ENCODE assay signal across 30 mouse cellular contexts in genomic region chr9:70033056-70033455, GRCm38 (mm10). TPM values are rescaled to one million over a fixed set of nuclear protein-coding genes. Genes with fewer than 3 reads are reported as not detected.
DNase-seq lines count a peak whose midpoint lies in the region; ATAC-seq and TF ChIP-seq lines count a peak whose summit lies in the region.
"Had no signal": no experiment of that assay in that cellular context is flagged by ENCODE, and none has a peak within 500 bp of the region (broad histone marks: within the 10 kb centered on the region; RNA-seq: fewer than 3 reads in every experiment).

No protein-coding gene starts in this region.

- no peaks in the 10 kb centered on the region for H3K4me1 ChIP-seq in intestine, embryonic 16.5 days (ENCODE audit: control insufficient read depth, insufficient read depth, low read length)
- H3K4me1 ChIP-seq in intestine, postnatal 0 days (replicated peaks; ENCODE audit: control insufficient read depth, insufficient read depth, low read length): no peaks in the 10 kb centered on the region
- H3K4me1 ChIP-seq in stomach, postnatal 0 days (replicated peaks; ENCODE audit: control insufficient read depth, insufficient read depth): no peaks in the 10 kb centered on the region
- H3K4me1 ChIP-seq: embryonic facial prominence, embryonic 13.5 days; forebrain, embryonic 12.5 days; hindbrain, embryonic 10.5 days; intestine, embryonic 15.5 days; limb, embryonic 10.5 days; midbrain, embryonic 12.5 days had no signal

- peak; percentile 60 for DNase-seq in kidney, adult 9 months
- DNase-seq in kidney, postnatal 25 days: peak; percentile 60 to 63
- DNase-seq in stomach, postnatal 0 days (ENCODE audit: low spot score): peak; percentile 60
- no peak for DNase-seq in ovary, postnatal 14 days (ENCODE audit: low spot score)
- DNase-seq: adrenal gland, postnatal 14 days; cerebellum, adult 8-10 months; cerebellum, postnatal 36 days; embryo, embryonic 11 days; gastrocnemius, adult 2 months; heart, postnatal 10 days; layer of hippocampus, adult 9-11 months; lung, postnatal 14 days; right cerebral cortex, postnatal 14 days; spleen, adult 18-20 months; thymus, postnatal 25 days had no signal

- no peaks in the 10 kb centered on the region for H3K36me3 ChIP-seq in intestine, embryonic 16.5 days (ENCODE audit: control insufficient read depth, insufficient read depth, low read length)
- no peaks in the 10 kb centered on the region for H3K36me3 ChIP-seq in intestine, postnatal 0 days (ENCODE audit: control insufficient read depth, insufficient read depth)
- no peaks in the 10 kb centered on the region for H3K36me3 ChIP-seq in stomach, postnatal 0 days (ENCODE audit: control insufficient read depth, insufficient read depth, low read length)
- H3K36me3 ChIP-seq: embryonic facial prominence, embryonic 13.5 days; forebrain, embryonic 12.5 days; heart, embryonic 12.5 days; hindbrain, embryonic 10.5 days; intestine, embryonic 15.5 days; limb, embryonic 10.5 days; midbrain, embryonic 12.5 days had no signal

- H3K9me3 ChIP-seq in intestine, embryonic 16.5 days (ENCODE audit: control insufficient read depth, low read length): no peaks in the 10 kb centered on the region
- H3K9me3 ChIP-seq in intestine, postnatal 0 days (ENCODE audit: control insufficient read depth): no peaks in the 10 kb centered on the region
- H3K9me3 ChIP-seq in stomach, postnatal 0 days (ENCODE audit: control insufficient read depth, low read length): no peaks in the 10 kb centered on the region
- H3K9me3 ChIP-seq: embryonic facial prominence, embryonic 13.5 days; forebrain, embryonic 12.5 days; heart, embryonic 12.5 days; hindbrain, embryonic 10.5 days; intestine, embryonic 15.5 days; limb, embryonic 10.5 days; midbrain, embryonic 12.5 days had no signal

- no peak overlapping the region for H3K9ac ChIP-seq in intestine, embryonic 16.5 days (ENCODE audit: low read depth, low read length)
- H3K9ac ChIP-seq in intestine, postnatal 0 days (ENCODE audit: low read depth, low read length): no peak overlapping the region
- peak overlapping the region; percentile 13; the same call in 1 of the 2 replicates for H3K9ac ChIP-seq in stomach, postnatal 0 days (ENCODE audit: low read length)
- H3K9ac ChIP-seq: embryonic facial prominence, embryonic 13.5 days; forebrain, embryonic 12.5 days; heart, embryonic 12.5 days; intestine, embryonic 15.5 days; midbrain, embryonic 12.5 days had no signal

- ATAC-seq in intestine, embryonic 16.5 days: no peak
- ATAC-seq in intestine, postnatal 0 days: no peak
- no peak for ATAC-seq in stomach, postnatal 0 days (ENCODE audit: low FRiP score, low TSS enrichment)
- ATAC-seq in cerebellum, adult (ENCODE audit: insufficient number of reproducible peaks, low FRiP score, low TSS enrichment): no peak
- ATAC-seq: hindbrain, embryonic 16.5 days; intestine, embryonic 15.5 days had no signal

- 51% methylated on average over 9 of the region's 9 CpGs for WGBS in intestine, embryonic 16.5 days
- whole genome bisulfite sequencing in intestine, postnatal 0 days: 51% methylated on average over 9 of the region's 9 CpGs
- WGBS in stomach, postnatal 0 days: 36% methylated on average over 9 of the region's 9 CpGs

- no peak for TF ChIP-seq CTCF in intestine, postnatal 0 days (IDR thresholded peaks at IDR 0.05; ENCODE audit: low read depth)
- TF ChIP-seq CTCF in stomach, postnatal 0 days (IDR thresholded peaks at IDR 0.05; ENCODE audit: low read depth): no peak

- H3K27ac ChIP-seq in intestine, embryonic 16.5 days (ENCODE audit: low read length): no peak overlapping the region
- no peak overlapping the region for H3K27ac ChIP-seq in intestine, postnatal 0 days (ENCODE audit: low read depth, low read length)
- H3K27ac ChIP-seq in stomach, postnatal 0 days (replicated peaks): peak overlapping the region; percentile 49
- H3K27ac ChIP-seq: embryonic facial prominence, embryonic 13.5 days; forebrain, embryonic 12.5 days; gastrocnemius, adult 2 months; hindbrain, embryonic 10.5 days; intestine, embryonic 15.5 days; left cerebral cortex, adult 2 months; limb, embryonic 10.5 days; midbrain, embryonic 12.5 days had no signal

- H3K27me3 ChIP-seq in intestine, embryonic 16.5 days (replicated peaks; ENCODE audit: control insufficient read depth, insufficient read depth, low read length): no peaks in the 10 kb centered on the region
- H3K27me3 ChIP-seq in intestine, postnatal 0 days (replicated peaks; ENCODE audit: control insufficient read depth, insufficient read depth, low read length): no peaks in the 10 kb centered on the region
- no peaks in the 10 kb centered on the region for H3K27me3 ChIP-seq in stomach, postnatal 0 days (ENCODE audit: control insufficient read depth, insufficient read depth, low read length)
- H3K27me3 ChIP-seq: embryonic facial prominence, embryonic 13.5 days; forebrain, embryonic 12.5 days; intestine, embryonic 15.5 days; midbrain, embryonic 12.5 days had no signal

- H3K4me2 ChIP-seq in intestine, embryonic 16.5 days (ENCODE audit: low read depth, low read length): no peak overlapping the region
- no peak overlapping the region for H3K4me2 ChIP-seq in intestine, postnatal 0 days (replicated peaks; ENCODE audit: low read depth)
- peak overlapping the region; percentile 41 for H3K4me2 ChIP-seq in stomach, postnatal 0 days (replicated peaks; ENCODE audit: low read depth)
- H3K4me2 ChIP-seq: embryonic facial prominence, embryonic 13.5 days; forebrain, embryonic 12.5 days; heart, embryonic 12.5 days; intestine, embryonic 15.5 days; midbrain, embryonic 12.5 days had no signal

- no peak for TF ChIP-seq EP300 in stomach, postnatal 0 days (optimal IDR thresholded peaks at IDR 0.05)

- H3K4me3 ChIP-seq in intestine, embryonic 16.5 days (ENCODE audit: low read length): peak overlapping the region; percentile 13
- no peak overlapping the region for H3K4me3 ChIP-seq in intestine, postnatal 0 days (ENCODE audit: low read depth, low read length)
- peak overlapping the region; percentile 28; the same call in 1 of the 2 replicates for H3K4me3 ChIP-seq in stomach, postnatal 0 days (ENCODE audit: low read depth, low read length)
- H3K4me3 ChIP-seq: embryonic facial prominence, embryonic 13.5 days; erythroblast, embryonic 14.5 days; forebrain, embryonic 12.5 days; gastrocnemius, adult 2 months; heart, embryonic 12.5 days; hindbrain, embryonic 10.5 days; intestine, embryonic 15.5 days; left cerebral cortex, adult 2 months; limb, embryonic 10.5 days; midbrain, embryonic 12.5 days had no signal

RNA-seq across cellular contexts. Expression of gene Gcnt3, which starts 4.8 kb away (rescaled TPM):
- polyA plus RNA-seq in intestine, embryonic 16.5 days (2015; fragmentation: Nextera tagmentation; extraction: Ambion mirVana): 12.7 and 13.0 TPM in 2 replicates
- 11.0 and 11.1 TPM in 2 replicates for polyA plus RNA-seq in intestine, postnatal 0 days (2015; fragmentation: Nextera tagmentation; extraction: Ambion mirVana)
- polyA plus RNA-seq in stomach, postnatal 0 days (2015; fragmentation: Nextera tagmentation; extraction: Ambion mirVana): 76.2 and 81.1 TPM in 2 replicates
- polyA plus RNA-seq: erythroblast, embryonic 14.5 days; forebrain, embryonic 12.5 days; frontal cortex, adult 2 months; gonadal fat pad, adult 2 months; heart, embryonic 12.5 days; hindbrain, embryonic 10.5 days; hindbrain, embryonic 16.5 days; limb, embryonic 10.5 days; midbrain, embryonic 12.5 days had no signal

RNA-seq across cellular contexts. Expression of gene Gtf2a2, which starts 20.7 kb away (rescaled TPM):
- 139 and 151 TPM in 2 replicates for polyA plus RNA-seq in intestine, embryonic 16.5 days (2015; fragmentation: Nextera tagmentation; extraction: Ambion mirVana)
- polyA plus RNA-seq in intestine, postnatal 0 days (2015; fragmentation: Nextera tagmentation; extraction: Ambion mirVana): 127 and 128 TPM in 2 replicates
- polyA plus RNA-seq in stomach, postnatal 0 days (2015; fragmentation: Nextera tagmentation; extraction: Ambion mirVana): 159 and 160 TPM in 2 replicates

RNA-seq across cellular contexts. Expression of gene Bnip2, which starts 43.8 kb away (rescaled TPM):
- 54.9 and 60.0 TPM in 2 replicates for polyA plus RNA-seq in intestine, embryonic 16.5 days (2015; fragmentation: Nextera tagmentation; extraction: Ambion mirVana)
- polyA plus RNA-seq in intestine, postnatal 0 days (2015; fragmentation: Nextera tagmentation; extraction: Ambion mirVana): 38.0 and 38.7 TPM in 2 replicates
- polyA plus RNA-seq in stomach, postnatal 0 days (2015; fragmentation: Nextera tagmentation; extraction: Ambion mirVana): 59.2 and 65.6 TPM in 2 replicates
